Mouse (Mus musculus): ENCODE measurements at regions not wholly inside any gene's neighbourhood (a gene's known extent, or its start where the extent isn't known, plus 50 kb on each side); places are given as distances from the start of the nearest gene placed in this dataset.
A peak's percentile ranks its signal among the peaks of the same experiment; 100 is the strongest.

DNA sequence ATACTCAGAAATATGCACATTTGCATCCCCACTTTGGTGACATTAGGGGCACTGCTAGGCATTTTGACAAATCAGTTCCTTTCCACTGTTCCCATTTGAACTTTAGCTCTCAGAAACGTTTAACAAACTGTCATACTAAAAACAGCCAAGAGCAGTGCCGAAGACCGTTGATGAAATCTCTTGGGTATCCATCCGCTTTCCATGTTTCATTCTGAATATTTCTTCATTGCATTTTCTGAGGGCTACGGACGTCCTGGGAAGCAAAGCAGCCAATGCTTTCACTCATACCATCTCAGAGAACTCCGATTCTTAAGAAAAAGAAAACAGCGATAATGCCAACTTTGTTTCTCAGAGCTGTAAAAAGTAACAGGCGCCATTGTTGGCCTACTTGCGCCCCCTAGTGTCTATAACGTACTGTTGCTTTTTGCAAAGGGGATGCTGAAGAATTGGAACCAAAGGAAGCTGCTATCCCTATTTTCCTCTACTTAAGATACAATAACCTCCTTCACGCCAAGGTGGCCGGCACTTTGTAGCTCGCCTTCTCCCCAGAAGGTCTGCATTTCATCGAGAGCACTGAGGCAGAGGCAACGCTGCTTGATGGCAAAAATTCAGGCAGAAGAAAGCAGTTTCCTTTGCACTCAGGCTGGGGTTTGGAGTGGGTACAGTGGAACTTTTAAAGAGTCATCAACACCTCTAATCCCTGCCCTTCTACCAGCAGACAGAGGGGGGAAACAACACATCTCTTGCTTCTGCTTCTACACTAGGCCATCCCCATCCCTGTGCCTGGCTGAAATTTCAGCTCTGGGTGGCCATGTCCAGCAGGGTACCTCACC lies 163.1 kb upstream of the Spred2 start:
- peak; percentile 74 for DNase-seq

DNA sequence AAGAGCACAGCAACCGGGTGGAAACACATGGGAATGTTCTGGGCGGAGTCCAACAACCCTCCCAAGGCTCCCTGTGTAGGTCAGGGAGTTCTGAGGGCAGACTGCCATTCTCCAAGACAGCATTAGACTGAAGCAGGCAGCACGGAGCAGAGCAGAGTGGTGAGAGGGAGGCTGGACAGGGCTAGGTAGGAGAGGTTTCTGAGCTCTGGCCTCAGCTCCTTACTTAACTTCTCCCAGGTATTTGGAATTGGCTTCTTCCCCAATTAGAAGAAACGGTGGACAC lies 162.5 kb upstream of the Spred2 start:
- DNase-seq = peak; percentile 39

DNA sequence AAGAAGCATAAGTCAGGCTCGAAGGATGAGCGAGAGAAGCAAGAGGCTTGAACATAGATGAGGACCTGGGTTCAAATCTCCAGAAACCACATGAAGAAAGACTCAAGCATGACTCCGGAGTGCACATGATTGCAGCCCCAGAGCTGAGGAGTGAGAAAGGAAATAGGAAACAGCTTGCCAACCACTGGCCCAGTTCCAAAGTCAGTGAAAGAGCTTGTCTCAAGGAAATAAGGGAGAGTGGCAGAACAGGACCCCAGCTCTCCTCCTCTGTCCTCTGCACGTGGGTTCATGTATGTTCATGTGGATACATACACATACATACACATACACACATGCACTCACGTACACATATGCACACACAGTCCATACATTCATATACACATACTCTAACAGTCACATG lies 156.9 kb upstream of the Spred2 start:
- no peak for DNase-seq

DNA sequence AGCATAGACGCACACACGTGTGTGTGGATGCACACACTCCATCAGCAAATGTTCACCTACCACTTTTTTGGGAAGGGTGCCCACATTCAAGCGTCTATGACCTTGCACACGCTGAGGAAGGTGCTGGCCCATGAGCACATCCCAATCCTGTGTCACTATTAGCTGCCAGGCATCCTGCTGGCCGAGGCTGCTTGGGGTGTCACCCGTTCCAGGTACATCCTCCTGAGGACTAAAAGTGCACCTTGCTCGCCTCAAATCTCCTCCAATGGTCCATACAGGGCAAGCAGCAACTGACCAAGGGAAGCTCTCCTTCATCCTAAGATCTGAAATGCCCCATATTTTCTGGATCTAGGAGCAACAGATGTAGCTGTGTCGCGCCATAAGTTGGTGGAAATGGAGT lies 156.3 kb upstream of the Spred2 start:
- no peak for DNase-seq

DNA sequence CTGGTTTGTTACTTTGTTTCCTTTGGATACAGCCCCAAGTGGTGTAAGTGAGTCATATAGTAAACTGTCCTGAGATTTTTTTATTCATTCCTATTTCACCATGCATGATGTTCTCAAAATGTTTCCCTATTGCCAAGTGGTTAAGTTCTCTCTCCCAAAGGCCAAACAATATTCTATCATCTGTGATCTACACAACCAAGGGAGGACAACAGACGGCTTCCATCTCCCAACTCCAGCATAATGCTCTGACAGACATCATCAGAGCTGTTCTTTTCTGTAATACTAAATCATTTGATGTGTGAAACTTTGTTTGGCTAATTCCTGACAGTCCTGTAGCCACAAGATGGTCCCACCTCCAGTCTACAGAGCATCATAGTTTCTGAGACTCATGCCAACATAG lies 155.2 kb upstream of the Spred2 start:
- no peak for DNase-seq

DNA sequence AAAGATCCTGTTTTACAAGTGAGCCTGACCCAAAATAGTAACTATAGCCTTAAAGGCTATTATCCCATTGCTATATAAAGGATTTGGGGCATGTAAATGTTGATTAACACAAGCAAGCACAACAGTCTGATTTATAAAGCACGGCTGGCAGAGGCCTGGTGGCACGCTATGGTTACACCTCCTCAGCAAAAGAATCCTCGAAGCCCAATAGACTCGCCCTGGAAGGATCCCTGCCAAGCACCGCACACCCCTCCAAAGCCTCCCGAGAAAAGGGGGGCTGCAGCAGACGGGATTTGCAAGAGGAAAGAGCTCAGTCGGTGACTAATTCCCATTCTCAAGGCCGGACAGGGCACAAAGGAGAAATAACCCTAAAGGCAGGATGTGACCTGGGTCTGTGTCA lies 150.2 kb upstream of the Spred2 start:
- peak; percentile 15 for DNase-seq

DNA sequence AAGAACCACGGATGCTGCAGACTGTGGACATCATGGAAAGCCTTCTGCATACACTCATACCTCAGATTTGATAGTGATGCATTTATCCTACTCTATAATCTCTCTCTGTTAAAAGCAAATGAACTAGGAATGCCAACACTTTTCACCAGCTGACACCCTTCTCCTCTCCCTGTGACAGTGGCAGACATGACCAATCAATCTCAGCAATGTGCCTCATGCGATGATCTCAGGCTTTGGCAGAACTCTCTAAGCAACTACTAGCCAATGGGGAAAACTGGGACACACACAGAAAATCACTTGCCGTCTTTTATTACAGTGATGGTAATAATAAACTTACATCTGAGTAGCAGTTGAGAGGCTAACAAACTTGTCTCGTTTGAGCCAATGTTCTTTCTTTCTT lies 148.4 kb upstream of the Spred2 start:
- DNase-seq = no peak

DNA sequence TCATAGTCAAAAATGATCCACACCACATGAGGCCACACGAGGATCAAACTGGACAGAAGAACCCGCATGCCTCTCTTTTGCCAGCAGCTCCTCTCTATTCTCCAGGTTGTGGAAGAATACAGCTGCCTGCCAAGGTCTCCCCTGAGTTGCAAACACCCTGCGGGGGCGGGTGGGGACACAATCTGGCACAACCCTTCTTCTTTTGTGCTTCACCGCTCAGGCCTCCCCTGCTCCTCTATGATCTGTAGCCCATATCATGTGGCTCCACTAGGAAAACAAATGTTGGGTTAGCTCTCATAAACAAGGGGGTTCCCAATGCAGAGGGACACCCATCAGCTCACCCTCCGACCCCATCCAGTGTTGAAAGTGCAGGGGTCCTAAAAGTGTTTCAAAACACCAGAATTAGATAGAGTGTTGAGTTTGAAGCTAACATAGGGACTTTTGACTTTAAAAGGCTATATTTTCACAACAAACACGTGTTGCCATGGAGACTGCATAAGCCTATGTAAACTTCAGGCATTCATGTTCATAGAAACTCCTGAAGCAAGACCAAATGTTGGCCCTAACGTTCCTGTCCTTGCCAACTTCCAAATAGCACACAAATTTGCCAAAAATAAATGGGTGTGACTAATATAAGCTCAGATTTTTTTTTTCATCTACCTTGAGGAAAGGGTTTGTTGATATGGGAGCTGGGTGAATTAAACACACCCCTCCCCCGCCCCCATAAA lies 147.5 kb upstream of the Spred2 start:
- DNase-seq = no peak

DNA sequence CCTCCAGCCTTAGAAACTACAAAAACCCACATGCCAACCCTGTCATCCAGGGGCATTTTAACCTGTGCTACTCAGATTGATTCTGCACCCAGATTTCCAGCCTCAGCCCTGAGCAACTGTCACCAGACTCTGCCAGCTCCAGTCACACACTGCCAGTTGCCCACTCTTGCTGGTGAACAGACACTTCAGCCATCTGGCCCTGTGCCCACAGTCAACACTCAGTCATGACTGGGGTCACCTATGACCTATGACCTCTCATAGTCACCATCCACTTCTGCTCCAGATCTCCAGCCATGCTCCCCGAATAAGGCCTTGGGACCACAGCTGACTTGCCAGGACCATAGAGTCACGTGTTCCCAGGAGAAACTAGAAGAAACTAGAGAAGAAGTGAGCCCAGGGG lies 146.0 kb upstream of the Spred2 start:
- no peak for DNase-seq

DNA sequence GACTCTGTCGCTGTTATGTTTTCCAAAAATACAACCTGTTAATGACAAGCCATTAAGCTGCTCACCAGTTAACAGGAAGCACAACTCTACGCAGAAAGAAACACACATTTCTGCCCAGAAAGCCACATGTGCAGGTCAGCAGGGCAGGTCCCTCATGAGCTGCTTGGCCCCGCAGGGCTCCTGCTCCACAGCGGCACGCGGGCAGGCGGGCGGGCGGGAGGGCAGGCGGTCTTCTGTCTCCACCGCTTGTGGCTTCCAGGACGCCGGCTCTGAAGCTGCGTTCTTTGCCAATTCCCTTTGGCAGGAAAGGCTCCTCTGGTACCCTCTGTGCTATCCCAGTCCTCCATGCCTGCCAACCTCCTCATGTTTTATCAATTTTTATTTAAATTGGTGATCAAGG lies 139.1 kb upstream of the Spred2 start:
- DNase-seq = peak; percentile 30

DNA sequence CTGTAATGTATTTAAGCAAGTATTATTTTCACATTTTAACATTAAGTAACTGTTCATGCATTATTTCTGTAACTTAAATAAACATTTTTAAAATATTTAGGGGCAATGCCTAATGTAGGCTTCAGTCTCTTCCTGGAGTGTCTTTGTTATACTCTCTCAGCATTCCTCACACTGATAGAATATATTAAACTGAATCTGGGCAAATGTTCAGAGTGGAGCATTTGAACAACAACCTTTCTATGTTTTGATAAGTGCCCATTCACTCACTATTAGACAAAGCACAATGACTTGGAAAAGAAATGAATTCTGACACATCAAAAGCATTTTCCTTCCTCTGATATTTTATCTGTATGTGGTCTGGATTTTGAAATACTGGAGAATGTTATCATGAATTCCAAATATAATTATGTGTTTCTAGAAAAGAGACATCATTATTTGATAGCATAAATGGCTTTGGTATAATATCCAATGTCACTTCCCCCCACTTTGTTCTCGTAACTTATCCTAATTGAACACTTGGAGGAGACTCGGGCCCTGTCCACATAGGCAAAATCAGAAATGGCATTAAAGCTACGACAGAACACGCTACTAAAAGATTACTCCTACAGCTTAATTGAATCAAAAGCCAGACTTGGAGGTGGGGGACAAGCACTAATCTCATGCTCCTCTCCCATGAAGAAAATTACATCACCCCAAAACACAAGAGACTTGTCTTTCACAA lies 127.1 kb upstream of the Spred2 start:
- no peak for DNase-seq

DNA sequence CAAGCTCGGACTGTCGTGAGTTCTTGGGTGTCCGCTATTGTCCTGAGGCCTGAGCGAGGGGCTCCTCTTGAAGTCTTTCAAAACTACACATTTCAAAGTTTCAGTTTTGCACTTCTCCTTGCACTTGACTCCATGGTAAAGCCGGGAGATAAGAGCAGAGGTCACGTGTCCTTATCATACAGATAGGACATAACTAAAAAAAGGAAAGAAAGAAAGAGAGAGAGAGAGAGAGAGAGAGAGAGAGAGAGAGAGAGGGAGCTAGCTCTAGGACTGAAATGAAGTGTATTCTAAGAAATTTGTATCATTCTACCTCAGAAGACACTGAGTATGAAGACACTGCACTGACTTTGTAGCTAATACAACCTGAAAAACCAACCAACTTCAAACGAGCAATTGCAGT lies 114.8 kb upstream of the Spred2 start:
- no peak for DNase-seq

DNA sequence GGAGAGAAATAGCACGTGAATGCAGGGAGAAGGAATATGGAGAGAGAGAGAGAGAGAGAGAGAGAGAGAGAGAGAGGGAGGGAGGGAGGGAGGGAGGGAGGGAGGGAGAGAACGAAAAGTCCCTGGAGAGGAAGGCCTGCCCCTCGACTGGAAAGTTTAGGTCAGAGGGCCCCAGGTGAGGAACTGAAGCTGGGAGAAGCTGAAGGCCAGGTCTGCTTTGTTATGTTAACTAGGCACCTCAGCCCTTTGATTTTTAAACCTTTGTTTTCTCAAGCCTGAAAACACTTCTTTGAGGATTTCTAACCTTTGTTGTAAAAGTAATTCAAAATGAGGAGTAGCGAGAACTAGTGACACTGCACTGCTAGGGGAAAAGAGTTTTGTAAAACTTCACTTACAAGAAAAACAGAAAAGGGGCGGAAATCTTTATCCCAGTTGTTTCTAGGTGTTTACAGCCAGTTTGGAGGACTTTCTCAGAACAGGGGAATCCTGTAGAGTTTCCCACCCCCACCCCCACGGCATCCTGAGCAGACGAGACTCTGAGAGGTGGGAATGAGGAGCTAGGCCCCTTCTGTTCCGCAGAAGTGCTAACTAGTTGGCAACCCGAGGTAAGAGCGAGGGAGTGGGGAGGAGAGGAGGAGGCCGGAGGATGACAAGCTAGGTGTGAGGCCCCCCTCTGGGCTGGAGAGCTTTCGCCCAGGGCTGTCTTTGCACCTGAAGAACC lies 112.7 kb upstream of the Spred2 start:
- DNase-seq = no peak

DNA sequence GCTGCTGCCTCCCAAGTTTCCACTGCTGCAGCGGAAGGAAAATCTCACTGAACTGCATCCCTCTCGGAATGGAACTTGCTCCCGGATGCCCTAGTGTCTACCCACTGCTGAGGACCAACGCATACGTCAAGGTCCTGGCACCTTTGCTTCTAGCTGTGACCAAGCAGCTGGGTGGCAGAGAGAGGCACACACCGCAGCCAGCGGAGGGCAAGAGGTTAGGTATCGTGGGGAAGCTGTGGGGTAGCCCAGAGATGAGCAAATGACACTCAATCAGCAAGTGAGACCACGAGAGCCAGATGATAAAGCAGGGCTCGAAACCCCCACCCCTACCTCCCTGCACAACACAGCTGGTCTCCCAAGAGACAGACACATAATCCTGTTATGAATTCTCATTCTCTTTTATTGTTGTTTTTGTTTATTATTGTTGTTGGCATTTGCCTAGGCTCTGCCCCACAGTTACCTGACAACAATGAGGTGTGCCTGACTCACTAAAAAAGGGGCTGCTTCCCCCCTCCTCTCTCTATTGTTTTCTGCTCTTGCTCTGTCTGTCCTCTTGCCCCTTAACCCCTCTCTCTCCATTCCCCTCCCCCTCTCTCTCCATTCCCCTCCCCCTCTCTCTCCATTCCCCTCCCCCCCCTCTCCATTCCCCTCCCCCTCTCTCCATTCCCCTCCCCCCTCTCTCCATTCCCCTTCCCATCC lies 112.0 kb upstream of the Spred2 start:
- no peak for DNase-seq

DNA sequence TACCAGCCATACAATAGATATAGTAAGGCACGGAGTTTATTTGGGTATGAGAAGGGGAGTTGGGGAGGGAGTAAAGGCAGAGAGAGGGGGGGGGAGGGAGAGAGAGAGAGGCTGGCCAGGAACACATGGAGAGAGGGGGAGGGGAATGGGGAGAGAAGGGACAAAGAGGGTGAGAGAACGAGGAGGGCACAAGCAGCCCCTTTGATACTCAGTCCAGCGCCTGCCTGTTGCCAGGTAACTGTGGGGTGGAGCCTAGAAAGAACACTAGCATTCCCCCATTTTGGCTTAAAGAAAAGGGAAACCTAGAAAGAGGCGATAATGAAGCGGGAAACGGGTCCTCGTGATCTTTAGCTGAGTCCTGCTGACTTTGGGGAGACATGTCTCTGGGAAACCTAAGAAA lies 110.6 kb upstream of the Spred2 start:
- no peak for DNase-seq

DNA sequence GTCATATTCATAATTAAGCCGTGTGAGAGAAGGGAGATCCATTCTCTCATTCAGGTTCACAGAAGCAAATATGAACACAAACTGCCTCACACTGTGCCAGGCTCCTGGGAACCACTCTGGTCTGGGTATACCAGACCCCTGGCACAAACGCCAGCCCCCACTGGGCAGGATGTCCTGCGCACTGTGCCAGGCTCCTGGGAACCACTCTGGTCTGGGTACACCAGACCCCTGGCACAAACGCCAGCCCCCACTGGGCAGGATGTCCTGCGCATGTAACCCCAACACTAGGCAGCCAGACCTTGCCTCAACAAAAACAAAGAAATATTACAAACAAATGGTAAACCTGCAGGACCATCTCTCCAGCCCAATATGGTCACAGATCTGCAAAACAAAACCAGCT lies 101.2 kb upstream of the Spred2 start:
- DNase-seq = no peak

DNA sequence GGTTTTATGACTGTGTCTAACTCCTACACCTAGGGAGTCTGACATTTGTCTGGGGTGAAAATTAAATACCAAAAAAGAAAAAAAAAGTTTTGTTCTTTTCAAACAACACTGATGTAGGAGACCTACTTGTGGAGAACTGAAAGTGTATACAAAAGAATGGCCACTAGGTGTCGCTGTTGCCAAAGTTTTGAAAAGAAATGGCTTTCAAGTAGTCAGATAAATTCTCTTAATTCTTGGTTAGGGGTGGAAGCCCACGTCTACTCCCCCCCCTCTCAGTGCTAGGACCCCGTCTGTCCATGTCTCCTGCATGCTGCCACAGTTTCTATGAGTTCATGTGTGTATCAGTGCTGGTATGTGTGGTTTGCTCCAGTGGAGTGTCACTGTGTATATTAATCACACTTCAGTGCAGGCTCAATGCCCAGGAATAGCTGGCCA lies 100.7 kb upstream of the Spred2 start:
- peak; percentile 74 for DNase-seq

DNA sequence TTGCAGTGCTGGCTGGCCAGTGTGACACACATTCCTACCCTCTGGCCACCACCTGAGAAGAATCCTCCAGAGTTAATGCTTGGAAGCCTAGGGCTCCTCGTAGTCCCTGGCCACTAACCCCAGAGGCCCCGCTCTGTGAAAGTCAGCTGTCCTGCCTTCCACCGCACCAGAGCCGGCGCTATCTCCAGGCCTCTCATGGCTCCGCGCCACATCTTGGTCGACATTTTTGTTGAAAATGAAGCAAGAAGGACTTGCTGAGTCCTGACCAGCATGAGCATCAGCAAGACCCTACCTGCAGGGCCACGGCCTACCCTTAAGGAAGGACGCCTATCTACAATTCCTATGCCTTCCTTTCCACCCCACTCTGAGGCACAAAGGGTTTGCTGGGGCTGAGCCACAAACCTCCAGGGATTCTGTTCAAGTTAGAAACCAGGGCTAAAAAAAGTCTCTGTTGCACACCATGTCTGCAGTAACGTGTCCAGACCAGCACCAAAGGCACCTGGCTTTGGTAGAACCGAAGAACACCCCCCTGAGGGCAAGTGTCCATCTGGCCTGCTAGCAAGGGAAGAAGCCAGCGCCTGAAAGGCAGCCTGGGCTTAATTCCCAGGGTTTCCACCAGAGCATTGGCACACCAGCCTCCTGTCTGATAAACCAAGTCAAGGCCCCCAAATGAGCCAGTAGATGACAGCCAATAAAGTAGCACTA lies 97.5 kb upstream of the Spred2 start:
- DNase-seq = no peak

DNA sequence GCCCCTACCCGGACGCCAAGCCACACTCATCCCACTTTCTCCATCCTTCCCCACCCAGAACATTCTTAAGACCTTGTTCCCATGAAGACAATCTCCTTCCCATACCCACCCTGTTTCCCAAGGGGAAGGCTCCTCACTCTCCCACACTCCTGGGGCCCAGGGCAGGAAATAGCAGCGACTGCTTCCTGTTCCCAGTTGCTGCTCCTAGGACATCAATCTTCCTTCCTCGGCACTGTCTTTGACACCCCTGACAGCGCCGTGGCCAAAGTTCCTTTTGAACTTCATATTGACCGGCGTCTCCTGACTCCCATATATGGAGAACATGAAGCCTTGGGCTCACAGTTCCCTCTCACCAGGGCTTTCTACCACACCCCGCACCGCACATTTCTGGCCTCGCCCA lies 96.2 kb upstream of the Spred2 start:
- no peak for DNase-seq

DNA sequence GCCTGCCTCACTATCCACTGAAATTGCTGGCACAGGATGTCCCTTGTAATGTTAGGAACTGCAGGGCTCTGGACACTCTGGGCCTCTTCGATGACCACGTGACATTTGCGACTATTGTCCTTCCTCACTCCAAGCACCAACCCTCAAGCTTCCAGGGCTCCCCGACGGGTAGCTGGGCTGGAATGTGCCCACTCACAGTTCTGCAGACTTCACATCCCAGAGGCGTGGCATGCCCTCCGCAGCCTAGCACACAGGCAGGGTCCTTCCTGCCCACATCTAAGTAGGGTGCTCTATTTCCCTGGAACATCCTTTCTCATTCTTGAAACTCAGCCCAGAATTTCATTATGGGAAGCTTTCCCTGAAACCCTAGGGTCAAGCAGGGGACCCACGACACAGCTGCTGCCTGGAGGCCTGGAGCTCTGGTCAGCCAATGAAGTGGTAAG lies 95.2 kb upstream of the Spred2 start:
- DNase-seq = no peak

DNA sequence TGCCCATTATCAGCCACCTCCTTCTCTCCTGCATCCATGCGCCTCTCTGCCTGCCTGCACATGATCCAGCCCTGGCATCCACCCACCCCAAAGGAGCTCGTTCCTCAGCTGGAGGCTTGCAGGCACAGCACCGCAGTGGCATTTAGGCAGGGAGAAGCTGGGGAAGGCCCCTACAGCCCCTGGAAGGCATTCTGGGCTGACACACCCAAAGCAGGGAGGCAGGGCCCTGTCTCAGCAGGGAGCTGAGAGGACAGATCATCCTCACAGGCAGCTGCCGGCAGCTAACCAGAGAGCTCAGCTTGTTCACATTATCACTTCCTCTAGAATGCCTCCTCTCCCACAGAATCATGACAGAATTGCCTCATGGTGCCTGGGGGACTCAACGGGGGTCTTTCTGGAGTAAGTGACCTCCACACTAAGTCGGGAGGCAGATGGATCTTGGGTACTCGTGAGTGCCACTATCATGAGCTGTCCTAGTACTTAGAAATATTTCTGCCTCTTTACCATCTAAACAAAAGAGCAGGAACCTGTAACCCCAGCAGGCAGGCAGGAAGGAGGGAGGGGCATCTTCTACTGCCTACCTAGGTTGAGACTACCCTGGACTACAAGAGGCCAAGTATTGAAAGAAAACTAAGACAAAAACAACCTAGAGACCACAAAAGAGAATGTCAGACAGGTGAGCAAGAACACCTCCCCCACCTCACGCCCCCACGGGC lies 94.5 kb upstream of the Spred2 start:
- no peak for DNase-seq

All from adrenal gland, postnatal 10 days (tissue).